Mouse (Mus musculus) hindbrain, embryonic 13.5 days (tissue): ENCODE measurements around the gene Fsip1. TPM values are rescaled to one million over a fixed set of nuclear protein-coding genes. Genes with fewer than 3 reads are reported as not detected.
"Not testable (repeated sequence)": the region's sequence is repeated elsewhere in the genome, so short reads cannot be mapped to it uniquely, and the experiment has no call there.

Source experiments
- ATAC-seq: fragments of 200-750 bp; cut with Nextera tagmentation; 2 replicates; pipeline ENCODE4 v1.8.0; 2017; ENCODE audit warnings: moderate TSS enrichment; ENCODE audit not compliant: low FRiP score
- H3K27ac ChIP-seq: fragments of 300-500 bp; sonication (generic); 2 replicates; pipeline ENCODE4 v1.5.1; 2015; ENCODE audit warnings: inconsistent platforms, mild to moderate bottlenecking, moderate library complexity
- H3K27me3 ChIP-seq: fragments of 300-500 bp; sonication (generic); 2 replicates; pipeline ENCODE4 v1.6.1; 2015; ENCODE audit warnings: mild to moderate bottlenecking, inconsistent platforms
- H3K36me3 ChIP-seq: fragments of 300-500 bp; sonication (generic); 2 replicates; pipeline ENCODE4 v1.6.1; 2015; ENCODE audit warnings: mild to moderate bottlenecking, inconsistent platforms
- H3K4me1 ChIP-seq: fragments of 300-500 bp; sonication (generic); replicated peaks from 2 replicates; pipeline ENCODE4 v1.6.1; 2015; ENCODE audit warnings: inconsistent platforms
- H3K4me2 ChIP-seq: fragments of 300-500 bp; sonication (generic); 2 replicates; pipeline ENCODE4 v1.6.1; 2015; ENCODE audit warnings: inconsistent platforms, mild to moderate bottlenecking, moderate library complexity
- H3K4me3 ChIP-seq: fragments of 300-500 bp; sonication (generic); 2 replicates; pipeline ENCODE4 v1.5.1; 2015; ENCODE audit warnings: mild to moderate bottlenecking, inconsistent platforms
- H3K9ac ChIP-seq: fragments of 300-500 bp; sonication (generic); 2 replicates; pipeline ENCODE4 v1.6.1; 2015; ENCODE audit warnings: mild to moderate bottlenecking, inconsistent platforms
- H3K9me3 ChIP-seq: fragments of 300-500 bp; sonication (generic); 2 replicates; pipeline ENCODE4 v1.6.1; 2016; ENCODE audit warnings: inconsistent platforms
- WGBS: fragments of 180-500 bp; shearing (Covaris S2); methylation state at CpG from one replicate; pipeline ENCODE4 v1.1.7; 2015; 5-methylcytosine and 5-hydroxymethylcytosine counted together
- polyA plus RNA-seq: library from polyadenylated mRNA; unstranded; fragments of >200 nt; fragmentation: Nextera tagmentation; extraction: Ambion mirVana; gene quantifications from 2 replicates; pipeline ENCODE4 v1.2.1, GENCODE M21; 2015

The Fsip1 gene
- polyA plus RNA-seq, 1 experiment from 2014 or later = 3.2 TPM

DNA sequence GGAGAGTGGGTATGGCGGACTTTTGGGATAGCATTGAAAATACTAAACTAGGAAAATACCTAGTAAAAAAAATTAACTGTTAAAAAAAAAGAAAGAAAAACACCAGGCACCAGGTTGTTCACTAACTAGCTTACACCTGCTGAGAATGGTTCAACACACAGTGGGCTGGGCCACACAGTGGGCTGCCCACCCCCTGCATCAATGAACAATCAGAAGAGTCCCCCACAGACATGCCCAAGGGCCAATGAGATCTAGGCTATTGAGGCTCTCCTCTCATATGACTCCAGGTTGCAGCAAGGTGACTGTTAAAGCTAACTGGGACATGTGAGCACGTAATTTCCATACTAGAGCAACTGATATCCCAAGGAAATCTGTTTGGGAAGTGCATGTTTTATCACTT lies 91.1 kb downstream of the Fsip1 start:
- Histone ChIP-seq H3K9me3 (peaks cover 3% of the 10 kb centered on the region; the same call in 1 of the 2 replicates), H3K4me1 (peaks cover 3% of the 10 kb centered on the region; the same call in 1 of the 2 replicates), H3K27me3 (no peaks in the 10 kb centered on the region), H3K4me2 (no peak overlapping the region), H3K4me3 (no peak overlapping the region), H3K36me3 (no peaks in the 10 kb centered on the region), H3K9ac (no peak overlapping the region), H3K27ac (no peak overlapping the region)
- no peak for ATAC-seq
- 89% methylated on average over 2 of the region's 2 CpGs for WGBS

- Histone ChIP-seq H3K27me3 (no peaks in the 10 kb centered on the region), H3K4me1 (peaks cover 10% of the 10 kb centered on the region), H3K4me3 (no peak overlapping the region), H3K36me3 (no peaks in the 10 kb centered on the region), H3K27ac (no peak overlapping the region), H3K4me2 (no peak overlapping the region), H3K9ac (no peak overlapping the region), H3K9me3 (no peaks in the 10 kb centered on the region)
- WGBS = 86% methylated on average over 6 of the region's 6 CpGs
- ATAC-seq = no peak
Measured at GRCm38 (mm10) chr2:118164137-118164536, 92.6 kb downstream of the Fsip1 start.

- no peak for ATAC-seq
- H3K4me3 ChIP-seq = no peak overlapping the region
- peaks cover 7% of the 10 kb centered on the region for H3K4me1 ChIP-seq
- H3K9ac ChIP-seq = no peak overlapping the region
- H3K9me3 ChIP-seq = no peaks in the 10 kb centered on the region
- 53% methylated on average over 5 of the region's 5 CpGs for WGBS
- H3K4me2 ChIP-seq = no peak overlapping the region
- no peak overlapping the region for H3K27ac ChIP-seq
- H3K27me3 ChIP-seq = no peaks in the 10 kb centered on the region
- H3K36me3 ChIP-seq = no peaks in the 10 kb centered on the region
Measured at GRCm38 (mm10) chr2:118162486-118162885, 94.3 kb downstream of the Fsip1 start.

DNA sequence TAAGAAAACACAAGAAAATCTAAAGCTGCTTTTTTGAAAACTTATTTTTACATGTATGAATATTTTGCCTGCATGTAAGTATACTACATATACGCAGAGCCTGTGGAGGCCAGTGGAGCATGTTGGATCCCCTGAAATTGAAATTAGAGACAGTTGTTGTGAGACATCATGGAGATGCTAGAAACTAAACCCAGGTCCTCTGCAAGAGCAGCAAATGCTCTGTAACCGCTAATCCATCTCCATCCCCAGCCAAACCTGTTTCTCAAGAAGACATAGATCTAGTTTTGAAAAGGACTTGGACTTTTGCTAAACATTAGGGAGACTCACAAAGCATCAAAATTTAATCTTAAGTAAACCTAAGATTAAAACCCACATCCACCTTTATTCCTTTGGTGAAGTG lies 95.8 kb downstream of the Fsip1 start:
- 65% methylated on average over 2 of the region's 2 CpGs for WGBS
- Histone ChIP-seq H3K27ac (no peak overlapping the region), H3K36me3 (no peaks in the 10 kb centered on the region), H3K4me1 (peaks cover 7% of the 10 kb centered on the region), H3K9ac (no peak overlapping the region), H3K4me2 (no peak overlapping the region), H3K4me3 (no peak overlapping the region), H3K27me3 (no peaks in the 10 kb centered on the region), H3K9me3 (no peaks in the 10 kb centered on the region)
- no peak for ATAC-seq

DNA sequence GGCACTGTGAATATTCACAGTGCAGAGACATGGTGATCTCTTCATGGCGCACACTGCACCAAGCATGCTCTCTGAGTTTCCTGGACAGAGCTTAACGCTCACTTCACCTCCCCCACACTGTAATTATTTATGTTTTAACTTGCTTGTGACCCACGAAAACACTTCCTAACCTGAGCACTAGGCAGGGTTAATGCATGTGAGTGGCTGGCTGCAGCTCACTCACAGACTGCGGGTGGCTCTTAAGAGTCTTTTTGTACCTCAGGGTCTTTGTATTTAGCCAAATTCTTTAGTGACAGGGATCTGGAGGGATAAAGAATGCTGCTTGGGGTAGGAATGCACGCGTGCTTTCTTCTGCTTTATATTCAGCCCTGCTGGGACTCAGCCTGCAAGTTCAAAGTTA lies 96.2 kb downstream of the Fsip1 start:
- H3K9ac ChIP-seq = no peak overlapping the region
- ATAC-seq = peak; percentile 57; the same call in 1 of the 2 replicates
- no peak overlapping the region for H3K4me2 ChIP-seq
- H3K27ac ChIP-seq = 0 out of 2 replicates have a peak overlapping the region, but pooled peaks have one; percentile 18
- H3K27me3 ChIP-seq = no peaks in the 10 kb centered on the region
- H3K4me3 ChIP-seq = no peak overlapping the region
- H3K36me3 ChIP-seq = no peaks in the 10 kb centered on the region
- 10% methylated on average over 6 of the region's 6 CpGs for WGBS
- peaks cover 7% of the 10 kb centered on the region for H3K4me1 ChIP-seq
- no peaks in the 10 kb centered on the region for H3K9me3 ChIP-seq

DNA sequence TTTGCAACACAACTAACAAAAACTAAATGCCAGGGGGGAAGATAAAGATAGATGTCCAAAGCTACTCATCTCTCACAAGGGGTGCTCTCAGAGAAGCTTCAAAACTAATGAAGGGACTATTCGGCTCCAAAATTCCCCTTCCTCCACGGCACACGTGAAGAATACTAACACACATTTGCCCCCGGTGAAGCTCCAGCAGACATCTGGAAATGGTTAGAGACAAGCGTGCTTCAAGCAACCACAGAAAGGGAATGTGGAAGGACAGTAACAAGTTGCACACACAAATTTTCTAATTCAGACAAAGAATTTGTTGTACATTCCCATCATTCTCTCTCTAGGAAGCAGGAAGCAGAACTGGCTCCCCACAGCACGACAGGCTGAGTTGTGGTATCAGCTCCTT lies 97.6 kb downstream of the Fsip1 start:
- ATAC-seq = no peak
- H3K36me3 ChIP-seq = no peaks in the 10 kb centered on the region
- H3K27me3 ChIP-seq = no peaks in the 10 kb centered on the region
- H3K4me2 ChIP-seq = no peak overlapping the region
- H3K4me3 ChIP-seq = no peak overlapping the region
- 66% methylated on average over 6 of the region's 6 CpGs for WGBS
- no peaks in the 10 kb centered on the region for H3K9me3 ChIP-seq
- no peak overlapping the region for H3K9ac ChIP-seq
- peaks cover 7% of the 10 kb centered on the region for H3K4me1 ChIP-seq
- no peak overlapping the region for H3K27ac ChIP-seq

DNA sequence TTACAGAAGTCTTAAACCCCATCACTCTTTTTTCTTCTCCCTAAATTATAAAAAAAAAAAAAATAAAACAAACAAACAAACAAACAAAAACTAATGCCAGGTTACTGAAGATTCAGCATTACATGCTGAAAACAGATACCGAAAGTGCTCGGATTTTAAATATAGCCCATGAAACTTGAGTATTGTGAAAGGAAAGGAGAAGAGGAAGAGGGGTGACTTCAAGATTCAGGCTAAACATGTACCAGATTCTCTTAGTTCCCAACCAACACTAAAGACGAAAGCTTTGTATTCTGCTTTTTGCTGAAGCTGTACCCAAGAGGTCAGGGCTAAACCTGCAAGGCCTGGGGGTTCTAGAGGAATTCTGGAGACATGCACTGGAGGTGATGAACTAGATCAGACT lies 98.7 kb downstream of the Fsip1 start:
- no peaks in the 10 kb centered on the region for H3K9me3 ChIP-seq
- H3K27me3 ChIP-seq = no peaks in the 10 kb centered on the region
- no peak for ATAC-seq
- no peak overlapping the region for H3K9ac ChIP-seq
- H3K27ac ChIP-seq = no peak overlapping the region
- H3K4me2 ChIP-seq = no peak overlapping the region
- H3K4me1 ChIP-seq = peaks cover 7% of the 10 kb centered on the region
- no peaks in the 10 kb centered on the region for H3K36me3 ChIP-seq
- WGBS = 94% methylated on average over 3 of the region's 3 CpGs
- H3K4me3 ChIP-seq = no peak overlapping the region

GRCm38 (mm10) chr2:118149855-118150563 lies 106.8 kb downstream of the Fsip1 start:
- Histone ChIP-seq H3K36me3 (no peaks in the 10 kb centered on the region), H3K27ac (0 out of 2 replicates have a peak overlapping the region, but pooled peaks have one; percentile 14), H3K9ac (no peak overlapping the region), H3K4me2 (no peak overlapping the region), H3K4me1 (0 out of 2 replicates have a peak, but pooled peaks cover 8% of the 10 kb centered on the region), H3K27me3 (no peaks in the 10 kb centered on the region), H3K9me3 (no peaks in the 10 kb centered on the region), H3K4me3 (no peak overlapping the region)
- WGBS = 70% methylated on average over 12 of the region's 12 CpGs
- ATAC-seq = peak; percentile 43

- Histone ChIP-seq H3K4me2 (no peak overlapping the region), H3K27ac (no peak overlapping the region), H3K36me3 (no peaks in the 10 kb centered on the region), H3K9ac (no peak overlapping the region), H3K4me3 (no peak overlapping the region), H3K27me3 (no peaks in the 10 kb centered on the region), H3K4me1 (0 out of 2 replicates have a peak, but pooled peaks cover 8% of the 10 kb centered on the region), H3K9me3 (no peaks in the 10 kb centered on the region)
- 70% methylated on average over 4 of the region's 4 CpGs for WGBS
- no peak for ATAC-seq
Measured at GRCm38 (mm10) chr2:118148321-118149142, 108.2 kb downstream of the Fsip1 start.

DNA sequence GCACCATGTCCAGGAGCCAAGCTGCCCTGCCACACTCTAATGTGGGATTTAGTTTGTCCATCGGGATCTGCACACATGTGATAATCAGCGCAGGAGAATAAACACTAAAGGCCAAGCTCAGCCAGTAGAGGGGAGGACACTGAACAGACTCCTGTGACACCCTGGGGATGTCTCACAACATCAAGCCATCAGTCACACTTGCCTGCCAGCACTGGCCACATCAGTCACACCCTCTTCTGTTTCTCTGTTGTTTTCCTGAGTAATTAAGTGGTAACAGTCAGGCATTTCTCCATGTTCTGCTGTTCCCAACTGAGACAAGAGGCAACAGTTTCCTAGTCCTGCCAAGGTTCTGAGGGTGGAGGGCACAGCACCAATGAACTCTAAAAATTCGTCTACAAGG lies 109.0 kb downstream of the Fsip1 start:
- ATAC-seq, H3K4me3 ChIP-seq, H3K9ac ChIP-seq, H3K36me3 ChIP-seq, H3K27ac ChIP-seq, H3K27me3 ChIP-seq, H3K9me3 ChIP-seq, H3K4me1 ChIP-seq, H3K4me2 ChIP-seq: not testable (repeated sequence)
- 48% methylated on average over 3 of the region's 3 CpGs for WGBS

DNA sequence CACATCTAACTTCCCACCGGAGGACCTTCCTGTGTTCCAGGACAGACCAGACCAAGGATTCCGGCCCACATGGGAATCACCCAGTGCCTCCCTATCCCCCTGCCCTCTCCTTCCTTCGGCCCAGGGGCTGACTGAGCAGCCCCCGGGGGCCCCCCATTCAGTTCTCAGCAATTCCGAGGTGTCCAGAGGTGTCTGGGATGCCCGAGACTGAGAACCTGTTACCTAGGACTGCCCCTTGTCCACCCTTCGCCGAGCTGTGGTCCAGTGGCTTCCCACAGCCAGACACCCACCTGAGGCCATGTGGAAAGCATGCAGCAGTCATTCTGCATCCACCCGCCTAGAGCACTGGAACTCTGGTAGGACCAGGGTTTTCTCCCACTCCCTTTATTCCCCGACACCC lies 115.1 kb downstream of the Fsip1 start:
- WGBS = 94% methylated on average over 10 of the region's 10 CpGs
- no peak overlapping the region for H3K4me2 ChIP-seq

GRCm38 (mm10) chr2:118139261-118139660 lies 117.5 kb downstream of the Fsip1 start:
- H3K27ac ChIP-seq = no peak overlapping the region
- H3K4me3 ChIP-seq = no peak overlapping the region
- H3K36me3 ChIP-seq = no peaks in the 10 kb centered on the region
- H3K9ac ChIP-seq = no peak overlapping the region
- no peaks in the 10 kb centered on the region for H3K27me3 ChIP-seq
- no peak overlapping the region for H3K4me2 ChIP-seq
- no peak for ATAC-seq
- WGBS = 89% methylated on average over 6 of the region's 6 CpGs
- no peaks in the 10 kb centered on the region for H3K9me3 ChIP-seq
- no peaks in the 10 kb centered on the region for H3K4me1 ChIP-seq

More for the DNA sequence above, 115.1 kb downstream of the Fsip1 start:
- no peak overlapping the region for H3K27ac ChIP-seq
- H3K9me3 ChIP-seq = no peaks in the 10 kb centered on the region
- no peak for ATAC-seq
- no peak overlapping the region for H3K9ac ChIP-seq
- H3K4me3 ChIP-seq = no peak overlapping the region
- H3K4me1 ChIP-seq = no peaks in the 10 kb centered on the region
- H3K36me3 ChIP-seq = no peaks in the 10 kb centered on the region
- no peaks in the 10 kb centered on the region for H3K27me3 ChIP-seq
